Mouse (Mus musculus) heart, adult 2 months (tissue): ENCODE data around the gene Atf1.

Source experiments
- CTCF ChIP-seq: fragments of 200-600 bp; IDR thresholded peaks from 2 replicates; pipeline ENCODE4 v1.8.1; 2022; ENCODE audit warnings: antibody characterized with exemption, mild to moderate bottlenecking, moderate library complexity
- EP300 ChIP-seq: fragments of 200-500 bp; IDR thresholded peaks from 2 replicates; pipeline ENCODE4 v1.6.1; 2011; ENCODE audit warnings: low read depth, low read length, control low read depth; ENCODE audit not compliant: insufficient read depth
- POLR2A ChIP-seq: fragments of 200-500 bp; IDR thresholded peaks from 2 replicates; pipeline ENCODE4 v1.6.1; 2011; ENCODE audit warnings: mild to moderate bottlenecking, low read depth, low read length, control low read depth; ENCODE audit not compliant: insufficient read depth

- TF ChIP-seq CTCF (no peak), POLR2A (no peak), EP300 (no peak)
These were observed 40.5 kb upstream of the Atf1 start for GRCm38 (mm10) chr15:100186882-100187672.
